In the genomic region with DNA sequence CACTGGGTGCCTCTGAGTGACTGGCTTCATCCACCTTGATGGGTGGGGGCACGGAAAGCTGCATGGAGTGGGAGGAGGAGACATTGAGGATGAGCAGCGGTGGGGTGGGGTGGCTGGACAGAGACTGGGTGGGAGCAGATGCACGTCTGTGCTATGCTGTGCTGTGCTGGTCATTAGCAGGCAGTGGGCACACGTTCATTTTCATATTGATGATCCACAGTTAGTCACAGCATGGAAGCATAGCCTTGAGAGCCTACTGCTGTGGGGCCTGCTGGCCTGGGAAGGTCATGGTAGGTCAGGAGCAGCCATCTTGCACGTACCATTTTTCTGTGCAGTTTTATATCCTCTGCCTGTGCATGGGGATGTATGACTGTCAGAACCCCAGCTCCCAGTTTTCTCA, we compare ENCODE assay signal across 11 mouse cellular contexts. TPM values are rescaled to one million over a fixed set of nuclear protein-coding genes. Genes with fewer than 3 reads are reported as not detected.
DNase-seq lines count a peak whose midpoint lies in the region; ATAC-seq and TF ChIP-seq lines count a peak whose summit lies in the region.
"Had no signal": no experiment of that assay in that cellular context is flagged by ENCODE, and none has a peak within 500 bp of the region (broad histone marks: within the 10 kb centered on the region; RNA-seq: fewer than 3 reads in every experiment).

No protein-coding gene starts in this region.

- H3K9me3 ChIP-seq in heart, embryonic 16.5 days (replicated peaks; ENCODE audit: control insufficient read depth, low read length), result no peaks in the 10 kb centered on the region
- no peaks in the 10 kb centered on the region for H3K9me3 ChIP-seq in lung, postnatal 0 days (ENCODE audit: low read length)
- H3K9me3 ChIP-seq in intestine, embryonic 15.5 days, result no peaks in the 10 kb centered on the region
- no peaks in the 10 kb centered on the region for H3K9me3 ChIP-seq in stomach, embryonic 16.5 days (replicated peaks; ENCODE audit: control insufficient read depth, low read length)

- WGBS in heart, embryonic 16.5 days, result 77% methylated on average over 5 of the region's 5 CpGs
- WGBS in lung, postnatal 0 days, result 72% methylated on average over 5 of the region's 5 CpGs
- 78% methylated on average over 5 of the region's 5 CpGs for WGBS in intestine, embryonic 15.5 days
- WGBS in stomach, embryonic 16.5 days, result 86% methylated on average over 5 of the region's 5 CpGs

- H3K4me2 ChIP-seq in heart, embryonic 16.5 days (ENCODE audit: low read depth, low read length), result no peak overlapping the region
- H3K4me2 ChIP-seq in lung, postnatal 0 days (replicated peaks; ENCODE audit: low read depth, low read length), result no peak overlapping the region
- no peak overlapping the region for H3K4me2 ChIP-seq in intestine, embryonic 15.5 days (replicated peaks)
- H3K4me2 ChIP-seq in stomach, embryonic 16.5 days (ENCODE audit: low read depth, low read length), result no peak overlapping the region

- TF ChIP-seq CTCF in lung, postnatal 0 days (IDR thresholded peaks at IDR 0.05), result no peak

- 0 out of 2 replicates have a peak overlapping the region, but pooled peaks have one; percentile 11 for H3K27ac ChIP-seq in heart, embryonic 16.5 days (ENCODE audit: low read length)
- peak overlapping the region; percentile 81 for H3K27ac ChIP-seq in lung, postnatal 0 days (ENCODE audit: low read length)
- peak overlapping the region; percentile 84 for H3K27ac ChIP-seq in intestine, embryonic 15.5 days
- peak overlapping the region; percentile 86 for H3K27ac ChIP-seq in stomach, embryonic 16.5 days (ENCODE audit: low read length)

- H3K4me3 ChIP-seq in heart, embryonic 16.5 days (ENCODE audit: low read length), result no peak overlapping the region
- no peak overlapping the region for H3K4me3 ChIP-seq in lung, postnatal 0 days (ENCODE audit: low read depth, low read length)
- no peak overlapping the region for H3K4me3 ChIP-seq in intestine, embryonic 15.5 days (replicated peaks)
- no peak overlapping the region for H3K4me3 ChIP-seq in stomach, embryonic 16.5 days (replicated peaks; ENCODE audit: low read length)

- peaks cover 39% of the 10 kb centered on the region for H3K4me1 ChIP-seq in heart, embryonic 16.5 days (ENCODE audit: control insufficient read depth, insufficient read depth, low read length)
- H3K4me1 ChIP-seq in lung, postnatal 0 days (ENCODE audit: insufficient read depth, low read depth, low read length), result peaks cover 25% of the 10 kb centered on the region; the same call in 1 of the 2 replicates
- H3K4me1 ChIP-seq in intestine, embryonic 15.5 days (replicated peaks), result peaks cover 73% of the 10 kb centered on the region
- H3K4me1 ChIP-seq in stomach, embryonic 16.5 days (ENCODE audit: control insufficient read depth, insufficient read depth, low read length), result peaks cover 39% of the 10 kb centered on the region

- no peak for TF ChIP-seq EP300 in lung, postnatal 0 days (IDR thresholded peaks at IDR 0.05)

- no peak for ATAC-seq in heart, embryonic 16.5 days (replicated peaks; ENCODE audit: extremely low read depth, insufficient read depth, low FRiP score)
- ATAC-seq in lung, postnatal 0 days, result no peak
- no peak for ATAC-seq in intestine, embryonic 15.5 days
- no peak for ATAC-seq in stomach, embryonic 16.5 days (ENCODE audit: insufficient read depth, low FRiP score)

- no peaks in the 10 kb centered on the region for H3K27me3 ChIP-seq in heart, embryonic 16.5 days (ENCODE audit: control insufficient read depth, insufficient read depth, low read length)
- no peaks in the 10 kb centered on the region for H3K27me3 ChIP-seq in lung, postnatal 0 days (replicated peaks; ENCODE audit: insufficient read depth, low read length)
- H3K27me3 ChIP-seq in intestine, embryonic 15.5 days (replicated peaks), result no peaks in the 10 kb centered on the region
- H3K27me3 ChIP-seq in stomach, embryonic 16.5 days (ENCODE audit: control insufficient read depth, insufficient read depth, low read length), result no peaks in the 10 kb centered on the region

- no peaks in the 10 kb centered on the region for H3K36me3 ChIP-seq in heart, embryonic 16.5 days (ENCODE audit: control insufficient read depth, insufficient read depth)
- no peaks in the 10 kb centered on the region for H3K36me3 ChIP-seq in lung, postnatal 0 days (ENCODE audit: insufficient read depth, low read length)
- H3K36me3 ChIP-seq in intestine, embryonic 15.5 days, result 0 out of 2 replicates have a peak, but pooled peaks cover 3% of the 10 kb centered on the region
- H3K36me3 ChIP-seq in stomach, embryonic 16.5 days (ENCODE audit: control insufficient read depth, insufficient read depth, low read length), result no peaks in the 10 kb centered on the region

- H3K9ac ChIP-seq in heart, embryonic 16.5 days (ENCODE audit: low read length), result no peak overlapping the region
- H3K9ac ChIP-seq in lung, postnatal 0 days (replicated peaks; ENCODE audit: low read depth), result no peak overlapping the region
- H3K9ac ChIP-seq in intestine, embryonic 15.5 days, result no peak overlapping the region
- H3K9ac ChIP-seq in stomach, embryonic 16.5 days (ENCODE audit: low read length), result no peak overlapping the region

- no peak for DNase-seq in heart, adult 18-20 months
- DNase-seq in lung, postnatal 0 days (ENCODE audit: low spot score), result no peak
- no peak for DNase-seq in lung, adult 18-20 months
- no peak for DNase-seq in thymus, adult 18-20 months
- DNase-seq: cerebellum, adult 2 months; kidney, postnatal 14 days; lung, postnatal 36 days; thymus, postnatal 4 days had no signal

RNA-seq across cellular contexts. Expression of gene Capzb, which starts 56.0 kb away (rescaled TPM):
- polyA plus RNA-seq in heart, embryonic 16.5 days (2015; fragmentation: Nextera tagmentation; extraction: Ambion mirVana), result 382 and 385 TPM in 2 replicates
- 100 to 1,000 TPM; 356 to 380 TPM for total RNA-seq in heart, adult 18-20 months (2021)
- polyA plus RNA-seq in lung, postnatal 0 days (2015; fragmentation: Nextera tagmentation; extraction: Ambion mirVana), result 401 and 408 TPM in 2 replicates
- polyA plus RNA-seq in intestine, embryonic 15.5 days (2015; fragmentation: Nextera tagmentation; extraction: Ambion mirVana), result 410 and 425 TPM in 2 replicates
- 421 and 434 TPM in 2 replicates for polyA plus RNA-seq in stomach, embryonic 16.5 days (2015; fragmentation: Nextera tagmentation; extraction: Ambion mirVana)

Comparison
In these comparisons a context has a peak if more than half of its experiments do, and no peak if none do; other contexts are left out.
1. H3K27ac ChIP-seq: peak in every context shown above with its lines; median percentile 86 in stomach, embryonic 16.5 days; 84 in intestine, embryonic 15.5 days; 81 in lung, postnatal 0 days; 11 in heart, embryonic 16.5 days.